Mouse (Mus musculus) ES-E14 (cell line): ENCODE measurements around the gene Hipk2. TPM values are rescaled to one million over a fixed set of nuclear protein-coding genes. Genes with fewer than 3 reads are reported as not detected.

Source experiments
- DNase-seq: peaks from one replicate; pipeline ENCODE4 v3.0.0-alpha.2; 2013; ENCODE audit warnings: low read depth, low spot score
- H3K27ac ChIP-seq: 2 replicates; pipeline ENCODE4 v1.5.1; 2012; ENCODE audit warnings: low read depth, mild to moderate bottlenecking, low read length, moderate library complexity, mixed read lengths; ENCODE audit not compliant: poor library complexity, insufficient read depth, severe bottlenecking
- H3K36me3 ChIP-seq: 2 replicates; pipeline ENCODE4 v1.6.1; 2012; ENCODE audit warnings: mild to moderate bottlenecking, low read length, moderate library complexity, mixed read lengths; ENCODE audit not compliant: control insufficient read depth, poor library complexity, insufficient read depth, severe bottlenecking
- H3K4me1 ChIP-seq, 2 experiments: fragments of 150-350 bp in 1 of 2; sonication (generic) in 1 of 2; 2 replicates each; pipeline ENCODE4 v1.6.1; 2012; ENCODE audit warnings: low read length in 2 of 2, mild to moderate bottlenecking in 1 of 2, mixed read lengths in 1 of 2; ENCODE audit not compliant: control insufficient read depth in 2 of 2, insufficient read depth in 2 of 2, poor library complexity in 1 of 2
- H3K4me3 ChIP-seq, 2 experiments: fragments of 150-350 bp in 1 of 2; sonication (generic) in 1 of 2; 2 replicates each; pipeline ENCODE4 v1.5.1; 2012; ENCODE audit warnings: low read length in 2 of 2, low read depth in 1 of 2, mild to moderate bottlenecking in 1 of 2, mixed read lengths in 1 of 2; ENCODE audit not compliant: insufficient read depth in 1 of 2, poor library complexity in 1 of 2, severe bottlenecking in 1 of 2
- H3K9ac ChIP-seq: 2 replicates; pipeline ENCODE4 v1.6.1; 2012; ENCODE audit warnings: low read depth, mild to moderate bottlenecking, low read length, mixed read lengths; ENCODE audit not compliant: poor library complexity, insufficient read depth, severe bottlenecking
- H3K9me3 ChIP-seq: fragments of 150-350 bp; sonication (generic); 2 replicates; pipeline ENCODE4 v1.6.1; 2012; ENCODE audit warnings: low read depth, mild to moderate bottlenecking, low read length; ENCODE audit not compliant: control insufficient read depth, insufficient read depth
- CHD2 ChIP-seq: IDR thresholded peaks from 2 replicates; pipeline ENCODE4 v1.6.1; 2014; ENCODE audit warnings: mild to moderate bottlenecking, low read depth, low read length, inconsistent platforms
- HCFC1 ChIP-seq: IDR thresholded peaks from 2 replicates; pipeline ENCODE4 v1.6.1; 2012; ENCODE audit warnings: low read length, inconsistent platforms, borderline replicate concordance; ENCODE audit not compliant: insufficient read depth
- MAFK ChIP-seq: IDR thresholded peaks from 2 replicates; pipeline ENCODE4 v1.6.1; 2014; ENCODE audit warnings: mild to moderate bottlenecking, low read depth, low read length, inconsistent platforms; ENCODE audit not compliant: insufficient read depth
- ZC3H11A ChIP-seq: IDR thresholded peaks from 2 replicates; pipeline ENCODE4 v1.6.1; 2012; ENCODE audit warnings: low read depth, mild to moderate bottlenecking, inconsistent platforms, low read length, borderline replicate concordance
- ZNF384 ChIP-seq: IDR thresholded peaks from 2 replicates; pipeline ENCODE4 v1.6.1; 2012; ENCODE audit warnings: low read depth, low read length, inconsistent platforms
- in situ Hi-C, 2 experiments: fragments of 600-800 bp; cut with MboI; formaldehyde crosslinking; loops; one replicate each; pipeline ENCODE4 v1.15.1; 2025; ENCODE audit warnings: low sequenced_read_pairs in 2 of 2, inconsistent platforms in 1 of 2; ENCODE audit not compliant: unreplicated experiment in 2 of 2
- total RNA-seq: library from RNA; depleted of rRNA; stranded (reverse); fragments of 300-350 nt; gene quantifications from 2 replicates; pipeline ENCODE4 v1.2.3, GENCODE M21; 2012

The Hipk2 gene
- total RNA-seq, 1 experiment: 7.0 TPM

- TF ChIP-seq CHD2 (no peak), MAFK (no peak), ZC3H11A (no peak), ZNF384 (no peak), HCFC1 (no peak)
- no peak overlapping the region for H3K4me3 ChIP-seq
- no peaks in the 10 kb centered on the region for H3K9me3 ChIP-seq
- H3K36me3 ChIP-seq: no peaks in the 10 kb centered on the region; the same call in 1 of the 2 replicates
- H3K4me1 ChIP-seq: peaks cover 12% of the 10 kb centered on the region in 2 experiments
- no peak for DNase-seq
- H3K9ac ChIP-seq: no peak overlapping the region
- in situ Hi-C loops: no loop called here
- no peak overlapping the region for H3K27ac ChIP-seq
Measured at GRCm38 (mm10) chr6:38732681-38733080, 143.3 kb downstream of the Hipk2 start.

- Histone ChIP-seq H3K4me1 (peaks cover 12% of the 10 kb centered on the region in 2 experiments), H3K27ac (peak overlapping the region; percentile 41; the same call in 1 of the 2 replicates), H3K9me3 (no peaks in the 10 kb centered on the region), H3K36me3 (no peaks in the 10 kb centered on the region; the same call in 1 of the 2 replicates), H3K9ac (no peak overlapping the region), H3K4me3 (peak overlapping the region in 1 of 2 experiments; percentile 20; a peak in 1 of 4 replicates)
- peak; percentile 63 for DNase-seq
- TF ChIP-seq MAFK (peak; percentile 49; the same call in 1 of the 2 replicates), ZC3H11A (no peak), HCFC1 (no peak), CHD2 (no peak)
- in situ Hi-C loops: no loop called here
Measured at GRCm38 (mm10) chr6:38730169-38731146, 145.5 kb downstream of the Hipk2 start.

- TF ChIP-seq HCFC1 (no peak), ZC3H11A (no peak), MAFK (no peak), ZNF384 (no peak), CHD2 (no peak)
- no peak overlapping the region for H3K9ac ChIP-seq
- H3K9me3 ChIP-seq: no peaks in the 10 kb centered on the region
- no peak overlapping the region for H3K27ac ChIP-seq
- H3K4me3 ChIP-seq: no peak overlapping the region
- H3K4me1 ChIP-seq: peaks cover 7% of the 10 kb centered on the region in 2 experiments
- in situ Hi-C loops: no loop called here
- no peak for DNase-seq
- no peaks in the 10 kb centered on the region for H3K36me3 ChIP-seq
Measured at GRCm38 (mm10) chr6:38725515-38725914, 150.4 kb downstream of the Hipk2 start.

- in situ Hi-C loops: no loop called here
Measured at GRCm38 (mm10) chr6:38721361-38721760, 154.6 kb downstream of the Hipk2 start.

More at GRCm38 (mm10) chr6:38721361-38721760, 154.6 kb downstream of the Hipk2 start:
- Histone ChIP-seq H3K4me1 (no peaks in the 10 kb centered on the region), H3K9me3 (no peaks in the 10 kb centered on the region), H3K9ac (no peak overlapping the region), H3K36me3 (no peaks in the 10 kb centered on the region), H3K27ac (no peak overlapping the region), H3K4me3 (no peak overlapping the region)
- TF ChIP-seq ZC3H11A (no peak), MAFK (no peak), HCFC1 (no peak), ZNF384 (no peak), CHD2 (no peak)
- DNase-seq: no peak
